ENCODE assay signal across 6 mouse cellular contexts in genomic region chr13:59530491-59530890, GRCm38 (mm10).
"Had no signal": no experiment of that assay in that cellular context is flagged by ENCODE, and none has a peak within 500 bp of the region (broad histone marks: within the 10 kb centered on the region; RNA-seq: fewer than 3 reads in every experiment).

No protein-coding gene starts in this region.

- ATAC-seq: liver, postnatal 0 days; lung, postnatal 0 days; midbrain, embryonic 13.5 days; midbrain, embryonic 16.5 days had no signal

- DNase-seq: kidney, adult 2 months; layer of hippocampus, postnatal 36 days; liver, postnatal 0 days had no signal
